Mouse (Mus musculus) MN1 (cell line): ENCODE measurements at regions not wholly inside any gene's neighbourhood (a gene's known extent, or its start where the extent isn't known, plus 50 kb on each side); places are given as distances from the start of the nearest gene placed in this dataset.

Source experiments
- DNase-seq: peaks from one replicate; pipeline ENCODE4 v3.0.0-alpha.2; 2016; ENCODE audit warnings: low spot score

DNA sequence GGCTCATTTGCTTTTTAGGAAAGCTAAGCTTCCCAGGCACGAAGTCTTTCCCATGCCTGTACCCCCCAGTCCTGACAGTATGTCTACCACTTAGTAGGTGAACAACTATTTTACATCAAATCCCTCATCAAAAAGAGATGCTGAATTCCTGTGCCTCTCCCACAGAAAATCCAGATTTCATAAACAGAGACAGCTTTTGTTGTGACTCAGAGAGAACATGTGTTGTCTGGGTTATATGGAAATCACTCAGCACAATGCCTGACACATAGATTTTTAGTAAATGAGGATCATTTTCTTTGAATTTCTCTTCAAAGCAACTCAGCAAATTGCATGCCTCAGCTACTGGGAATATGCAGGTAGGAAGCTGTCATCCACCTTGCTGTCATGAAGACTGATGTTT, 193.5 kb downstream of the Usp46 start:
- DNase-seq, result no peak

DNA sequence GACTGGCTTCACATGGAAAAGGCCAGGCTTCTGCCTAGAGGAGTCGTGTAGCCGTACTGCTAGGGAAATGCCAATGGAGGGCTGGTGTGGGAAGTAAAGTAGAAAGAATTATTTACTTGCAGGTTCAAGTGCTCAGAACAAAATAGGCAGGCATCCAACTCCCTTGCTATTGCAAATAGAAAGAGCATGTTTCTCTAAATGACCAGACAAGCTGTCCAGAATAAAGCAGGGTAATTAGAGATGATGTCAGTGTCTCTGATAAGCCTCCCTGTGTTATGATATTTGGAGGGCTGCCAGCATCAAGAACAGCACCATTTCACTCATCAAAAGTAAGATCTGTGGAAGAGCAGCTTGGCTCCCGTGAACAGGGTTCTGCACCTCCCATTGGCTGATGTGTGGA, 192.4 kb downstream of the Usp46 start:
- DNase-seq, result no peak

DNA sequence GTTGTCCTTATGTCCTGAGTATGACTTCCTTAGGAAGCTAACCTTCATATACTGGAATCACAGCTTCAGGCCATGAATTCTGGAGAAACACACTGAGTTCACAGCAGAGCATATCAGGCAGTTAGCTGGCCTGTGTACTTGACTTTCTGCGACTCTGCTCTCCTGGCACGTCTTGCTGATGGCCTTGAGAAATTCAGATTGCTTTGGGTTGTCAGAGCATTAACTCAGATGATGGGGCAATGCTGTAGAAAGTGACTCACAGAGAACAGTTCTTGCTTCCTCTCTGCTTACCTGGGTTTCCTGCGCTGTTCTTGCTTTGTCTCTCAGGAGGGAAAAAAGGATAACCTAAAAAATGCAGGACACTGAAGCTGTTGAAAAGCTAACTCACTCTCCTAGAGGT, 187.3 kb downstream of the Usp46 start:
- no peak for DNase-seq

DNA sequence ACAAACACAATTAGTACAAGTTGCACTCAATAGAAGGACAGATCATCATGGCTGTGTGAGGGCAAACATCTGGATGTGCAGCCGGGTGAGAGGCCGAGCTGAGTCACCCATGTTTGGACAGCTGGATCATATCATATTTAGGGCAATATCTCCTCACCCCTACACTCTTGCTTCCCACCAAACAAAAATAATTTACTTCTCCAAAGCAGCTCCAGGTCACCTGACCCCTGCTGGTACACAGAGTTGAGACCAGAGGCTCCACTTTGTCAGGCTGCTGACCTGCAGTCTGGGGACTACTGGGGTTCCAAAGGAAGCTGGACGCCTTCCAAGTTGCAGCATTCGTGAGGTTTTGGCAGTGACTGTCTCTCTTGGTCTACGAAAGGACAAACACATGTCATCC, 186.3 kb downstream of the Usp46 start:
- DNase-seq, result no peak

DNA sequence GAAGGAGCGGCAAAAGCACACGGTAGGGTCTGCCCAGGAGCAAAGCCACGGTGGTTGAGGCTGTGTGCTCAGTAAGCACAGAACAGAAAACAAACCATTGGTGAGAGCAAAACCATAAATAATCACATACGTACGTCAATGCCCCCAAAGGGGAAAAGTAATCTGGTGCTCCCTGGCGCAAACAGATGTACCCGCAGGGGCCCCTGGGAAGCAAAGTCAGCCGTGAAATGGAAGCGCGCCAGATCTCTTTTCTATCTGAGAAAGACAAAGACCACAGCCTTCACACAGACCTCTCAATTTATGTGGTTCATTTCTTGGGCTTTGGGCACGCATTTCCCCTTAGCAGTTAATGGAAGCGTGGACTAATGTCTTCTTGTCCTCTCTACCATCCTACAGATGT, 183.2 kb downstream of the Usp46 start:
- no peak for DNase-seq

DNA sequence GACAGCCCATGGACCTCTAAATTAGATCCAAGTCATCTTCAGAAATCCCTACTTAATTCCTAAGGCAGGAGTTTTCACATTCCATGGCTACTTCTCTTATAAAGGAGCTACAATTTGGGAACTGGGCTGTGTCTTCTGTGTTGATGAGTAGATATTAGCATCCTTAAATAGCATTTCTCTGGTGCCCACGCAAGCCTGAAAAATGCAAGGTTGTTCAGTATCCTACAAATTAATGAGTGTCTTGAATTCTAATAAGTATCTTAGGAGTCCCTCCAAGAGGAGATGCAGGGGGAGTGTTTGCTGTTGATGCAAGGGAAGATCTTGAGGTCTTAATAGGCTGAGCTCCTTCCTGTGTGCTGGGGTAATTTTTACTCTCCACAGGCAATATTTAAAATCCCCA, 182.5 kb downstream of the Usp46 start:
- DNase-seq, result no peak

DNA sequence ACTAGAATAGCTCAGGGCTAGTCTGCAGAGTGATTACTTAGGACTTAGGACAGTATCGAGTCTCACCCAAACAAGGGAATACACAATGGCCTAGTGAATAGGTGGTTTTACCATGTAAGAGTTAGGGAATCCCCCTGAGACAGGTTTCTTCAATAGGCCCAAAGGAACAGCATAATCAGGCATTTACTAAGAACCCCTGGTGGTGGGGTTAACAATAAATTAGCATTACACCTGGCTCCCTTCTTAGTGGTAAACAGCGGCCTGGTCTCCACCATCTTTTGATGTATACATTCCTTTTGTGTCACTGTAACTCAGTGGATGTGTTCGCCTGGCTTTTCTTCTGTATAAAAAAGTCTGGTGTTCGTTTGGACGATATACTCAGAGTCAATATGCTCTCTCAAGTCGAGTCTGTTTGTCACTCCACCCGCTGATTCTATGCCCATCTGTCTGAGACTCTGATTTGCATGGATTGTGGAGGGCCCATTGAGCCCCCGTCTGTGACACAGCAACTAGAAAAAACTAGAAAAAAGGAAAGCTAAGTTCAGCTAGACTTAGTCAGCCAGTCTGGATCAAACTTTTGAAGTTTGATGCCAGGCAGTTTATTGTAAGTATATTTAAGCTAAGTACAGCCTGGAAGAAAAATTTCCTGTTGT, 180.8 kb downstream of the Usp46 start:
- no peak for DNase-seq

DNA sequence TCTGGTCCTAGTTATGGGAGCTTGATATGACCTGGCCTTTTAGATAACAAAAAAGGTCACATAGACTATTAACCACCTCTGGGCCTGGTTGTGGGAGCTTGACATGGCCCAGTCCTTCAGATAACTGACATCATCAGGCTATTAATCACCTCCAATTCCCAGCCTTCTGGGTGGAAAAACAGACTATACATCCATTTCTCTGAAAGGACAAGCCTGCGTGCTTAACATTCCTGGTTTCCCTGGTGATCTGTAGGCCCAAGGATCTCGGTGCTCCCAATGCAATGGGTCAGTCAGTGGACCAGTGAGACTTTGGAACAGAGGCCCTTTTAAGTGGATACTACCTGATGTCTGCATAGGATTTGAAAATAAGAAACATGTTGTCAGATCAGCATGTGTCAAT, 179.8 kb downstream of the Usp46 start:
- DNase-seq, result no peak

DNA sequence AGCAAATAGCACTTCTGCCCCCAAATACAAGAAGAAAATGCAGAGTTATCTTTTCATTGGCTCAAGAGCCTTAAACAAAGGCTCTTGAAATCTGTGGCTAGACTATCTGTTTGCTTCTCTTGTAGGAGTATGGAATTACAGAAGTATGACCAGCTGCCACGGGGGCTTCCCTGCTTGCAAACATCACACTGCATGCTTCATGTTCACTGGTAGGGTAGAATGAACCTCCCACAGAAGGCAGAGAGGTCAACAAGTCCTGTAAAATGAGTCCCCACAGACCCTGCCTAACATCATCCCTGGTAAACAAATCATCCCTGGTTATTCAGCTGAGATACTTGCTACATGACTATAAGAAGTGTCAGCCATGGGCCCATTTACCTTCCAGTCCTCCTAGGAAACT, 178.9 kb downstream of the Usp46 start:
- no peak for DNase-seq

DNA sequence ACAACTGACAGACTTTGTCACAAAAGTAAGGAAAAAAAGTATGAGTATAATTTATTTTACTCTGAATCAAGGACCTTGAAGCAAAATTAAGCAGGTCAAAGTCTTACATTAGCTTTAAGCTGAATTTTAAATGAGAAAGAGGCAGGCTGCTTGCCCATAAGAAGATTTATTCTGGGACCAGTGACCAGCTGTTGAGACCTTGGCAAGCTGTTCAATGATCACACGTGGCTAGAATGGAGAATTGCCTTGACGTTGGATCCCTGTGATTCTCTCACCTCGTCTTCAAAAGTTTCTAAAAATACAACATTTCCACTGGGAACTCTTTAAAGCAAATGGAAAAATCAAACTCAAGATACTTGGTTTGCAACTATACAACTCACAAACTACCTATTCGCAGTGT, 177.3 kb downstream of the Usp46 start:
- no peak for DNase-seq

DNA sequence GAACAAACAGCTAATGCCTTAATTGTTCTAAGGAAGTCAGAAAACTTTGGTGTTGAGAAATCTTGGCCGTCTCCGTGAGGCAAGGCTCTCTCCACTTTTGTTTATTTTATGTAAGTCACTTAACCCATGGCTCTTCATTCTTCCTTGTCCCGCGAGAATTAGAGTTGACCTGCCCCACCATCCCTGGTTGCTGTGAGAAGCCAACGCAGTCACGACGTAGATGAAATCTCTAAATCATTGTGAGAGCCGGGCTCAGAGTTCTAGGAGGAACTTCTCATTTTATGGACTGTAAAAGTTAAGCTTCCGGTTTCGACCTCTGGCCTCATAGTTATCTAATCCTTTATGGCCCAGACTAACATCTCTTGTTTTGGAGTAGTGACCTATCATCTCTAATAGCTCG, 176.6 kb downstream of the Usp46 start:
- no peak for DNase-seq

DNA sequence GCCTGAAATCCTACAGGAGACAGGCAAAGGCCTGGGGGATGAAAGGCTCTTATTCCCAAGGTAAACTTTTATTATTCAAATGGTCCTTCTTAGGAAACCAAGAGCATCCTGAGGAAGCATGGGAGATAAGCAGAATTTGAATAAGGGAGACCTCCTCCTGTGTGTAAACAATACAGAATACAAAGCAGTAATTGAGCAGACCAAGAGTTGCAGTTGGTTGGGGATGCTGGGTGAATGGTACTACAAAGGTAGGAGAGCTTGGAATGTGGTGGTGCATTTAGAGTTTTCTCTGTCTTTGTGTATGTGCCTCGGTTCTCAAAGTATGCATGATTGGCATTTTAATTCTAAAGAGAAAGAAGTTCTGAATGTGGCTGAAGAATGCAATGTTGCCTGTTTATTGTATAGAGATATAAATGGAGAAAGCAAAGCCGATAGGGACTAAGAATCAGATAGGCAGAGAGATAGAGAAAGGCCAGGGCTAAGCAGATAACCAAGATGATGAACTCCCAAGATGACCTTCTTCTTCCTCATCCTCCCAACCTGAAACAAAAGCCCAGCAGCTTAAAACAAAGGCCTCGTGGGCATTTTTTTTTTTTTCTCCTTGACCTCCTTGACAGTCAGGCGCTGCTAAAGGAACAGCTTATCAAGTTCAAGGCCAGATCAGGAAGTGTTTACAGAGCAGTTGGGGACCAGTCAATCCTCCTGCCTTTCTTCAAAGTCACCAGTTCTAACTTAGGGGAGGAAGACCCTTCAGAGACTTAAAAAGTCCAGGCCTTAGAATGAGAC, 175.6 kb downstream of the Usp46 start:
- no peak for DNase-seq

DNA sequence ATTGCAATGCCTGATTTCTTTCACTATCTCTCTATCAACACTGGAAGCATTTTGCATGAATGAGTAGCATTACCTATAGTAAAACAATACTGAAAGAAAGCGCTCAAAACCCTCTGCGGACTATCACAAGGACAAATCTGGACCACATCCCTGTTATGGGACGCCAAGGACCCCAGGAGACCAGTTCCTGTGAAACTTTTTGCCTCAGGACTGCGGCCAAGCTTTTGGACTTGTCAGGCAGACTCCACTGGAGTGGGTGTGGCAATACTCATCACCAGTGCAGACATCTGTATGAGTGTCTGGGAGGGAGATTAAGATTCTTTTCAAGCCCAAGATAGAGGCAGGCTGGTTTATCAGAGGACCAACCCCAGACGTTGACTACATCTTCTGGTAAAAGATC, 173.0 kb downstream of the Usp46 start:
- no peak for DNase-seq

DNA sequence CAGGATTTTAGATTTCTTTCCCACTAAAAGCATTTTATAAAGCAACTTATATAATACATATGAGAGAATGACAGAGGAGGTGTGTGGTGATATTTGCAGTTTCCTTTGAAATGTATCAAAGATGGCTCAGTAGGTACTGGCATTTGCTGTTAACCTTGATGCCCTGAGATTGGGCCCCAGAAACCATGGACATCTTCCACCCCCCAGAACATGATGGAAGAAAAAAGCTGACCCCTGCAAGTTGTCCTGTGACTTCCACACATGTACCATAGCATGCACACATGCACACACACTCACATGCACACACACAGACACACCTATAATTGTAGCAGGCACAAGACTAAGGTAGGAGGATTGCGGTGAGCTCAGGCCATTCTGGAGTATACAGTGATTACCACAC, 171.4 kb downstream of the Usp46 start:
- no peak for DNase-seq

DNA sequence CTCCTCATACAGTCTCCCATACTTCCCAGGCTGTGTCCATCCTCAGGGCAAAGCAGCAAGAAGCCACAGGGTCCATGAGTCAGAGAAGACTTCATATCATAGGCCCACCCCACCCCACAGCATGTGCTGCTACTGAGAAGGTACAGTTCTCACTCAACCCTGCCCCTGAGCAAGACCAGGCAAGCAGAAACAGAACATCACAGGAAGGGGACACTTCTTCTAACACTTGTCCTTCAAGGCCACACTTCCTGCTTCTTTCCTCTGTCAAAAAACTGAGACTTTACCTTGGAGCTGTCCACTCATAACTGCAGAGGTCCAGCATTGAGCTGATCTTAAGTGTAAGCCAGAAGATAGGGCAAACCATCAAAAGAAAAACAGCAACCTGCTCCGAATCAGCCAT, 166.6 kb downstream of the Usp46 start:
- no peak for DNase-seq

DNA sequence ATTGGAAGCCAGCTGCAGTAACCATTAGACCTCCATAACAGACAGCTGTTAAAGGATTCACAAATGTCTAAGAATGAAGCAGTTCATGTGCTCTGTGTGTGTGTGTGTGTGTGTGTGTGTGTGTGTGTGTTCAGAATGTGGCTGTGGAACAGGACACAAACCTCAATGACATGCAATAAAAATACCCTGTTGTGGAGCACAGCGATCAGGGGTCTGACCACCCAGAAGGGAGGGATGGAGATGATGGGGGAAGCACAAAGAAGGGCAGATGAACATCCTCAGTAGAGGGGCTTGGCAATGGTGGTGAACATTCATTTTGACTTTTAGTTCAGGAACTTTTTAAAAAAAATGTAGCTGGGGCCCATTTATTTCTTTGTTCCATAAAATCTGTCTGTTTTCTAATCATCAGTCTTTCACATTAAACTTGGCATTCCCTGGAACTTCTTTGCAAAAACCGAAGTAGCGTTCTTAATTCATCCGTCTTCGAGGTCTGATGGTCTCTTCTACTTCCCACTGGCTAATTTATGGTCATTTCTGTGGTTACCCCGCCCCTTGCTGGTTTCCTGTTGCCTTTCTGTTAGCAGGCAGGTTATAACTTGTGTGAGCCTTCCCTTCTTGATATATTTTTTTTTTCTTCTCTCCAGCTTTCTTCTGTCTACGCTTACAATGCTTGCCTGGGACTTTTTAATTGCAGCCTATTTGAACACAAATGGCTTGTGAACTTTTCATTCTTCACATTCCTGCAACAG, 165.6 kb downstream of the Usp46 start:
- DNase-seq, result no peak

DNA sequence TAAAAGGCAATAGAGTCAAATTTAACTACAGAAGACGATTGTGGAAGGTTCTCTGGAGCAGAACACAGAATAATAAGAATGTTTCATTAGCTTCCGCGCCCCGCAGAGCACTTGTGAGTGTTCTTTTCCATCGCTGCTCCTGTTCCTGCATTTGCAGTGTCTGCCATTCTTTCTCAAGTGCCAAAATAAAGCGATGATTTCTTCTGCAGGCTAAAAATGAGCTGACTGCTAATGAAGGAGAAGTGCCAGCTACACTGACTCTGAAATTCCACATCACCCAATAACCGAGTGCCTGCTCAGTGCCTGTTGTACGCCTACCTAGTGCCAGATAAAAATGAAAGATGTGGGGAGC, 165.0 kb downstream of the Usp46 start:
- DNase-seq, result no peak

DNA sequence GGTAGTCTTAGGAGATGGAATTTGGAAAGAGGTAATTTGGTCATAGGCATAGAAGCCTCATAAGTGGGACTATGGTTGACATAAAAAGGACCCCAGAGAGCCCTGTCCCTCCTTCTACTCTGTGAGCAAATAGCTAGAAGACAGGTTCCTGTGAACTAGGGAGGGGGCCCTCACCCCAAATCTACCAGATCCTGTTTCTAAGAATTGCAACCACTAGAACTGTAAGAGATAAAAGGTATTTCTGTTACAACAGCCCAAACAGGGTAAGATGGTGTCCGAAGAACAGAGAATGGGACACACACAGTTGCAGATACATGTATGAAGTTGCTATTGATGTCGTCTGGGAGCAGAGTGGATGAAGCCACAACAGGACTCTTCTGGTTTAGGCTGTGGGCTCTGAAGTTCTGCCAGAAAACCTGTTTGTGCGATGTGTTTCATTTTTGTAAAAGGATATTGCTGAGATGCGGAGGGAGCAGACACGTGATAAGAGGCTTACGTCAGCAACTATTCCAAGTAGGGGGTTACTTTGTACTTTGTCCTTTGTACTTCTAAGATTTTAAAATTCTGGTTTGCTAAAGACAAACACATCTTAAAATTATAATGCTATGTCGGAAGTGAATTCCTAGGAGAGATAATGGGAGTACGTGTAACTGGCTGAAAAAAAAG, 164.0 kb downstream of the Usp46 start:
- no peak for DNase-seq

DNA sequence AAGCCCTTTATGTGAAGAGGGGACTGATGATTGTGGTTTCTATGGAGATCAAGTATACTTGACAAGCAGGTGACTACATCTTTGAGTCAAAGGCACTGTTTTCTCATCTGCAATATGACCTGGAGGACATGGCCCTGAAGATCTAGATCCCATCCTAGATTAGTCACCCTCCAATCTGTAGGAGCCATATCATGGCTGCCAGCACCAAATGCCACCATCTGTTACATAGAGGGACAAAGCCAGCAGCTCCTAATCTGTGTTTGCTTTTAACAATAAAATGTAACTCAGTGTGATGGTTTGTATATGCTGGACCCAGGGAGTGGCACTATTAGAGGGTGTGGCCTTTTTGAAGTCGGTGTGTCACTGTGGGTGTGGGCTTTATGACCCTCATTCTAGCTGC, 156.1 kb downstream of the Usp46 start:
- DNase-seq, result no peak

DNA sequence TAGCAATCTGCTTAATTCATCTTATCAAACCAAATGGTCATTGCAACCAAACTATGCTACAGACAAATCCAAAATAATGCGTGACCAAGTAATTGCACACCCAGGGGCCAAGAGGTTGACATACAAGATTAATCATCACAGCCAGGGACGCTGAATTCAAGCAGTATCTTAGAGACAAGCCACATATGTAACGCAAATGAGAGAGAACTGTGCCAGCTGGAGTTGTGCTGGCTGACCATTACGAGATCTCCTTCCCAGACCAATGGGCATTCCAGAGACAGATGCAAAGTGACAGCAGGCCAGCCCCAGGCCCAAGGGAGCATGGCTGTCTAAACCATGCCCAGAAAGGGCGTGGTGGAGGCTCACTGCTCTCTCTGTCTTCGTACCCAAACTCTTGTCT, 155.1 kb downstream of the Usp46 start:
- DNase-seq, result no peak

DNA sequence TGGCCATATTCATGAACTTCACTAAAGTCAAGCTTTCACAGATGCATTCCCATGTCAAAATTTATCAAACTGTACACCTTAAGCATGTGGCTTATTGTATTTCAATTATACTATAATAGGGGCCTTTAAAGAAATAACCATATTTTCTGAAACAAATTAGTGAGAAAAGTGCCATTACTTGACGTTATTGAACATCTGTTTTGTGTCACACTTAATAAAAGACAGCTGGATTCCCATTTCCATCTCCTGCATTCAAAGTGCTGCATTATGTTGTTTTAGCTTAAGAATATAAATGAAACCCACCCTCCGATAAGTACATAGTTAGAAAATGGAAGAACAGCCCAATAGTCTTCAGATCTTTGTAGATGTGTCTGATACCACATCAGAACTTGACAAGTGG, 150.2 kb downstream of the Usp46 start:
- DNase-seq, result no peak

DNA sequence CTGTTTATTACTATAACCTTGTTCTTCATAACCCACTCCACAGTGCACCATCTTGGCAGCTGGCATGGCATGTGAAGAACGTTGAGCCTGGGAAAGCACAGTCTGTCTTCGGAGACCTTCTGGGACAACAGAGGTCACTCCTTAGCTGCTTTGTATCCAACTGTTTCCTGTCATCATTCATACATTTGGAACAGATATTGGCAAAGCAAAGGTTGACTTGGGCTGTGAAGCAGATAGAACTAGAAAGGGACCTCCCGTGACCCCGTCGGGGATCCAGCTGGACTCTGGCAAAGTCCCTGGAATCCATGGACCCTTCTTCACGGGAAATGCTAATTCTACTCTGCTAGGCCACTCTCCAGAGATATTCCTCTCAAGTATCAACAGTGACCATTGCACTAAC, 148.3 kb downstream of the Usp46 start:
- DNase-seq, result no peak

DNA sequence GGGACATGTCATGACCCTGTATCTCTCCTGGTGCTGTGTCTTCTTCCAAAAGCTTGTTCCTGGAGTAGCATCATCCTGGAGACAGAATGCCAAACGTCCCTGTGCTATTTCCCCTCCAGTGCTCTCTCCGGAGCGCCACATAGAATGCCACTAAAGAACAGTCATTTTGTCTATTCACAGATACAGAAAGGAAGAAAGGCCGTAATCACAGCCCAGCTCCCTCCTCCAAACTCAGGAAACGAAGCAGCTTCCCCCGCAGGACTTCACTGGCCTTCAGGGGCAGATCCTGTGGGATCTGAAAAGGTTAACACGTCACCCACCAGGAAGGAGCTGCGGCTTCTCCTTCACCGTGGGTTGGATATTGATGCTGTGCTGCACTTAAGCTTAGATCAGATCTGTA, 140.7 kb downstream of the Usp46 start:
- DNase-seq, result no peak
